Mouse (Mus musculus): ENCODE measurements around the gene Naxd. TPM values are rescaled to one million over a fixed set of nuclear protein-coding genes. Genes with fewer than 3 reads are reported as not detected.
A peak's percentile ranks its signal among the peaks of the same experiment; 100 is the strongest.

Gene Naxd
- polyA plus RNA-seq, 1 experiment = 34.7 TPM

DNA sequence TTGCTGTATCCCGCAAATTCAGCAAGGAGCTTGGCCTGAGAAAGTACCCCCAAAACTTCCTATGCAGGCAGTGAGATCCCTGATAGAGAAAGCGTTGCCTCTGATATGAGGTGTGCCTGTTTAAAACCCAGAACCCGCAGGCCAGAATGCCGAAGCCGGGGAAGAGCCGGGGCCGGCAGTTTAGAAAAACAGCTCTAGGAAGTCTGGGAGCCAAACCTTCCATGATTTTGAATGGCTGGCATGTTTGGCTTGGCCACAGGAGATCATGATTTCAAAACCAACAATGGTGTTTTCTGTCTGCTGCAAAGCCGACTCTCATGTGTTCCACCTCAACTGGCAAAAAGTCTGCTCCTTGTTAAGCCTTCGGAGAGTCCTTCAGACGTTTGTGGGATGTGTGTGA, 55.1 kb downstream of the Naxd start:
- Histone ChIP-seq H3K27me3 (ENCODE audit: control insufficient read depth, insufficient read depth, low read length, poor library complexity, severe bottlenecking) (no peaks in the 10 kb centered on the region), H3K36me3 (ENCODE audit: control insufficient read depth, insufficient read depth, low read length, poor library complexity, severe bottlenecking) (no peaks in the 10 kb centered on the region), H3K9me3 (replicated peaks; ENCODE audit: control insufficient read depth, insufficient read depth, low read length, poor library complexity, severe bottlenecking) (no peaks in the 10 kb centered on the region), H3K4me1 (ENCODE audit: control insufficient read depth, insufficient read depth, low read length) (no peaks in the 10 kb centered on the region), H3K9ac (ENCODE audit: low read depth, poor library complexity, severe bottlenecking) (0 out of 2 replicates have a peak overlapping the region, but pooled peaks have one; percentile 13), H3K4me3 (ENCODE audit: low read depth, low read length) (no peak overlapping the region), H3K27ac (ENCODE audit: insufficient read depth, low read length) (no peak overlapping the region)
- TF ChIP-seq EP300 (IDR thresholded peaks at IDR 0.05; ENCODE audit: insufficient read depth, low read depth, low read length) = no peak
- TF ChIP-seq POLR2A (IDR thresholded peaks at IDR 0.05; ENCODE audit: insufficient read depth, low read length) = no peak
- no peak for TF ChIP-seq CTCF (IDR thresholded peaks at IDR 0.05; ENCODE audit: low read depth, low read length)

DNA sequence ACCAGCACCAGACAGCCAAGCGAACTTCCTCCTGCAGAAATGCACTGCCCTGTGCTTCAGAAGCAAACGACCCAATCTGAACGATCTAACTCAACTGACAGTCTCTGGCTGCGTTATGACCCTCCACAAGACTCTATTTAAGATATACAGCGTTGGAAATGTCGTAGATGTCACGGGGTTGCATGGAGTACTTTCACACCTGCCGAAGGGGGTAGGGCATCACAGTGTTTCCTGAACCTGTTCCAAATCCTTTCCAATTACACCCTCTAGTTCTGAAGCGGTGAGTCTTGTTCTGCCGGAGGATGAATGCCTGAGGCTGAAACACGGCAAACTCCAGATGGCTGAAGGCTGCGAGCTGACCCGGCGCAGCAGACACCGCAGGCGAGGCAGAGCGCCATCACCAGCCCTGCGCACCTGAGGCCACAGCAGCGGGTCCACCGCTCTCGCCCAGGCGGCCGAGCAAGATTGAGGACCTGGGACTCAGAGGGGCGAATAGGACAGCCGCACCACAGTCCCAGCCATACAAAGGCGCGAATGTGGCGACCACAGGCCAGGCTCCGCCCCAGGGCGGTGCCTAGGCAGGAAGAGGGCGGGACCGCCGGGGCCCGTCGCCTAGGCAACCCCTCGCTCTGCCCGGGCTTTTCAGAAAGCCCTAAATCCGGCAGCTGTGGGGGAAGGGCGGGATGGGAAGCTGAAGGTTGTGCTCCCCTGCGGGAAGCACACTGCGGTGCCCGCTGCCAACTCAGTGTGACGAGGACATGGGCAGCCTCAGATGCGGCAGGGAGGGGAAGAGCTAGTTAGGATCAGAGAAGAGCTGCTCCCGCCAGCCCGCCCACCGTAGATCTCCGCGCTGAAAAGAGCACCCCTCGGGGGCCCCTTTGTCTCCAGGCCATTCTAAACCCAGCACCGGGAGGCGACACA, 57.8 kb downstream of the Naxd start, which contains the start of gene Ing1:
Gene Ing1 (plus strand): TSS at position 773 of the 921 bp plus-strand sequence.
- Histone ChIP-seq H3K4me1 (ENCODE audit: control insufficient read depth, insufficient read depth, low read length) (no peaks in the 10 kb centered on the region), H3K4me3 (ENCODE audit: low read depth, low read length) (peak within 1 kb of the TSS; percentile 91), H3K27ac (ENCODE audit: insufficient read depth, low read length) (peak within 1 kb of the TSS; percentile 86), H3K36me3 (ENCODE audit: control insufficient read depth, insufficient read depth, low read length, poor library complexity, severe bottlenecking) (no peaks in the 10 kb centered on the region), H3K9me3 (replicated peaks; ENCODE audit: control insufficient read depth, insufficient read depth, low read length, poor library complexity, severe bottlenecking) (no peaks in the 10 kb centered on the region), H3K9ac (ENCODE audit: low read depth, poor library complexity, severe bottlenecking) (peak within 1 kb of the TSS; percentile 98), H3K27me3 (ENCODE audit: control insufficient read depth, insufficient read depth, low read length, poor library complexity, severe bottlenecking) (no peaks in the 10 kb centered on the region)
- TF ChIP-seq EP300 (IDR thresholded peaks at IDR 0.05; ENCODE audit: insufficient read depth, low read depth, low read length) (0 out of 2 replicates have a peak, but pooled peaks have one; percentile 11), POLR2A (IDR thresholded peaks at IDR 0.05; ENCODE audit: insufficient read depth, low read length) (peak; percentile 92), CTCF (IDR thresholded peaks at IDR 0.05; ENCODE audit: low read depth, low read length) (no peak)

DNA sequence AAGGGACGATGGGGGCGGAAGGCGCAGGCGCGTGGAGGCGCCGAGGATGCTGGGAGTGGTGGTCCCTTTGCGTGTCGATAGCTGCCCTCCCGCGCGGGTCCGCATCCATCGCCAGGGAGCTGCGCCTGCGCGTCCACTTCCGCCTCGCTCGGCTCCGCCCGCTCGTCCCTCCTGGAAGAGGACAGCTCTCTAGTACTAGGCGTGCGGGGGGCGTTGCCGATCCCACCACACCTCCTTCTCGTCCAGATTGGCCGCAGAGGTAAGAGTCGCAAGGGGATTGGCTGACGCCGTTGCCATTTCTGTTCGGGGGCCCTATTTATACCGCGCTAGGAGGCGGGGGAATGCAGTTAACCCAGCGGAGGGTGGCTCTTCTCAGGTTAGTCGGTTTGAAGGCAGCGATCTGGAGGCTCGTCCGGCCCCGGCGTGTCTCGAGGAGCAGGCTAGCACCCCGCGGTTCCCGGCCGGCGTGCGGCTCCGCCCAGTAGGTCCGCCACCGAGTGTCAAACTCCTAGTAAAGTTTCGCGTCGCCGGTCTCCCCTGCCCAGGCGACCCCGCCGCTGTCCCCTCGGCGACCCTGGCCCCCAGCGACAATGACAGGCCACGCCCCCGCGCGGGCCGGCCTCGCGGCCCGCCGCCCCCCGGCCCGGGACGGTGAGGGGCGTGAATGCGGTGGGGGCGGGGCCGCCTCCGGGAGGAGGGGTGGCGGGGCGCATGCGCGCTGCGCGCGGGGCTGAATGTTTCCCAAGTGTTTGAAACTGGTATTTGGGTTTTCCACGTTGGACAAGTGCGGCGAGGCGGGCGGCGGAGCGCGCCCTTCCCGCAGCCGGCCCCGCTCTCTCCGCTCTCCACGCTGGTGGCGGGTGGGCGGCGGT, 58.6 kb downstream of the Naxd start:
- H3K9ac ChIP-seq (ENCODE audit: low read depth, poor library complexity, severe bottlenecking) = peak overlapping the region; percentile 98
- peak overlapping the region; percentile 86 for H3K27ac ChIP-seq (ENCODE audit: insufficient read depth, low read length)
- H3K36me3 ChIP-seq (ENCODE audit: control insufficient read depth, insufficient read depth, low read length, poor library complexity, severe bottlenecking) = no peaks in the 10 kb centered on the region; the same call in 1 of the 2 replicates
- no peaks in the 10 kb centered on the region for H3K27me3 ChIP-seq (ENCODE audit: control insufficient read depth, insufficient read depth, low read length, poor library complexity, severe bottlenecking)
- no peaks in the 10 kb centered on the region for H3K9me3 ChIP-seq (replicated peaks; ENCODE audit: control insufficient read depth, insufficient read depth, low read length, poor library complexity, severe bottlenecking)
- H3K4me1 ChIP-seq (ENCODE audit: control insufficient read depth, insufficient read depth, low read length) = no peaks in the 10 kb centered on the region
- peak overlapping the region; percentile 91 for H3K4me3 ChIP-seq (ENCODE audit: low read depth, low read length)
- TF ChIP-seq POLR2A (IDR thresholded peaks at IDR 0.05; ENCODE audit: insufficient read depth, low read length) = peak; percentile 94
- TF ChIP-seq EP300 (IDR thresholded peaks at IDR 0.05; ENCODE audit: insufficient read depth, low read depth, low read length) = 0 out of 2 replicates have a peak, but pooled peaks have one; percentile 6
- TF ChIP-seq CTCF (IDR thresholded peaks at IDR 0.05; ENCODE audit: low read depth, low read length) = no peak

DNA sequence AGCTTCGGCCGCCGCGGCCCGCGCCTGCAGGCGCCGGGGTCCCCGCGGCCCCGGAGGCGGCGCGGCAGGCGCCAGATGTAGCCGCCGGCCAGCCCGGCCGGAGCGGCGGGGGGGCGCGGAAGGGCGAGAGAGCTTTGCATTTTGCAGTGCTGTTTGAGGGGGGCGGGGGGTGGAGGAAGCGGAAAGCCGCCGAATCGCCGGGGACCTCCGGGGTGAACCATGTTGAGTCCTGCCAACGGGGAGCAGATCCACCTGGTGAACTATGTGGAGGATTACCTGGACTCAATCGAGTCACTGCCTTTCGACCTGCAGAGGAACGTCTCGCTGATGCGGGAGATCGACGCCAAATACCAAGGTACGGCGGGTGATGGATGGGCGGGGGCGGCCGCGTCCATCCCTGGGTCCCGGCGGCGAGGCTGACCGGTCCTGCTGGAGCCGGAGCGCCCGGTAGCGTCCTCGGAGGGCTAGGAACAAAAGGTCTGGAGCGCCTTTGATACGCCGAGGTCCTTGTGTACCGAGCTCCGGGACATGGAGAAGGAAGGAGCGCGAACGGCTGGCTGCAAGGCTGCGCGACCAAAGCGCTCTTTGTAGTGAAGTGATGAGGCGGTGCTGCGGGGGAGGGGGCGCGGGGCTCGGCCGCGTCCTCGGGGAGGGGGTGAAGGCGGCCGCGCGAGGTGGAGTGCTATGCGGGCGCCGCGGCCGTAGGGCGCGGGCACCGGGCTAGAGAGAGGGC, 59.6 kb downstream of the Naxd start:
- Histone ChIP-seq H3K36me3 (ENCODE audit: control insufficient read depth, insufficient read depth, low read length, poor library complexity, severe bottlenecking) (peaks cover 3% of the 10 kb centered on the region; the same call in 1 of the 2 replicates), H3K9me3 (replicated peaks; ENCODE audit: control insufficient read depth, insufficient read depth, low read length, poor library complexity, severe bottlenecking) (no peaks in the 10 kb centered on the region), H3K27ac (ENCODE audit: insufficient read depth, low read length) (peak overlapping the region; percentile 71; the same call in 1 of the 2 replicates), H3K4me1 (ENCODE audit: control insufficient read depth, insufficient read depth, low read length) (no peaks in the 10 kb centered on the region), H3K27me3 (ENCODE audit: control insufficient read depth, insufficient read depth, low read length, poor library complexity, severe bottlenecking) (no peaks in the 10 kb centered on the region), H3K9ac (ENCODE audit: low read depth, poor library complexity, severe bottlenecking) (peak overlapping the region; percentile 98), H3K4me3 (ENCODE audit: low read depth, low read length) (peak overlapping the region; percentile 91)
- no peak for TF ChIP-seq EP300 (IDR thresholded peaks at IDR 0.05; ENCODE audit: insufficient read depth, low read depth, low read length)
- TF ChIP-seq CTCF (IDR thresholded peaks at IDR 0.05; ENCODE audit: low read depth, low read length) = no peak
- no peak for TF ChIP-seq POLR2A (IDR thresholded peaks at IDR 0.05; ENCODE audit: insufficient read depth, low read length)

DNA sequence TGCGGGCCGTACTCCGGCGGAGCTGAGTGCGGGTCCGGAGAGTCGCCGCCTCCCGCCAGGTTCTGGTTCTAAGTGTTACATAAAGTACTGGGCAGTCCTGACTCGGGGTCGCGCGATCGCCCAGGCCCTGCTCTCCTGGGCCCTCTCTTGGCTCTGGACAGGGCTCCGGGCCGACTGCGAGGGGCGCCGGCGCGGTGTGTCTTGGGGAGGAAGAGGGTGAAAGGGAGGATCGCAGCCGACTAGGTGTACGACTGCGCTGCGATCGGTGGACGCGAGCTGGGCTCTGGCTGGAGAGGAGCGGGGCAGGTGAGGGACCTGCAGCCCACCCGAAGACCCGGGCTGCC, 60.1 kb downstream of the Naxd start:
- Histone ChIP-seq H3K4me1 (ENCODE audit: control insufficient read depth, insufficient read depth, low read length) (no peaks in the 10 kb centered on the region), H3K27me3 (ENCODE audit: control insufficient read depth, insufficient read depth, low read length, poor library complexity, severe bottlenecking) (no peaks in the 10 kb centered on the region), H3K27ac (ENCODE audit: insufficient read depth, low read length) (peak overlapping the region; percentile 65), H3K9ac (ENCODE audit: low read depth, poor library complexity, severe bottlenecking) (peak overlapping the region; percentile 98), H3K4me3 (ENCODE audit: low read depth, low read length) (peak overlapping the region; percentile 91), H3K36me3 (ENCODE audit: control insufficient read depth, insufficient read depth, low read length, poor library complexity, severe bottlenecking) (peaks cover 8% of the 10 kb centered on the region), H3K9me3 (replicated peaks; ENCODE audit: control insufficient read depth, insufficient read depth, low read length, poor library complexity, severe bottlenecking) (no peaks in the 10 kb centered on the region)
- no peak for TF ChIP-seq EP300 (IDR thresholded peaks at IDR 0.05; ENCODE audit: insufficient read depth, low read depth, low read length)
- TF ChIP-seq POLR2A (IDR thresholded peaks at IDR 0.05; ENCODE audit: insufficient read depth, low read length) = no peak
- TF ChIP-seq CTCF (IDR thresholded peaks at IDR 0.05; ENCODE audit: low read depth, low read length) = no peak

All from ES-Bruce4 (cell line).